Mouse (Mus musculus) ES-Bruce4 (cell line): ENCODE data around the gene Fxn.

ENCODE experiments used
- CTCF ChIP-seq: IDR thresholded peaks from one replicate; pipeline ENCODE4 v1.8.1; 2011; ENCODE audit warnings: low read depth, low read length
- EP300 ChIP-seq: IDR thresholded peaks from 2 replicates; pipeline ENCODE4 v1.6.1; 2011; ENCODE audit warnings: low read depth, low read length; ENCODE audit not compliant: insufficient read depth
- POLR2A ChIP-seq: IDR thresholded peaks from one replicate; pipeline ENCODE4 v1.8.1; 2011; ENCODE audit warnings: low read length; ENCODE audit not compliant: insufficient read depth

- TF ChIP-seq CTCF (no peak), POLR2A (no peak), EP300 (no peak)
Measured at GRCm38 (mm10) chr19:24307271-24308221, 27.1 kb upstream of the Fxn start.
